Mouse (Mus musculus) heart, embryonic 14.5 days (tissue): ENCODE measurements around the gene Abca16. TPM values are rescaled to one million over a fixed set of nuclear protein-coding genes. Genes with fewer than 3 reads are reported as not detected.

Source experiments
- ATAC-seq: fragments of 200-750 bp; cut with Nextera tagmentation; 2 replicates; pipeline ENCODE4 v1.8.0; 2017; ENCODE audit warnings: low read depth, moderate TSS enrichment; ENCODE audit not compliant: insufficient number of reproducible peaks, insufficient read depth, low FRiP score
- H3K27ac ChIP-seq, 2 experiments: fragments of 200-500 bp in 1 of 2; fragments of 300-500 bp in 1 of 2; sonication (generic) in 1 of 2; replicated peaks in 1 of 2; 2 replicates each; pipeline ENCODE4 v1.5.1; 2012 to 2014; ENCODE audit warnings: low read depth in 2 of 2, low read length in 2 of 2, control low read depth in 1 of 2, mild to moderate bottlenecking in 1 of 2, mixed read lengths in 1 of 2; ENCODE audit not compliant: control insufficient read depth in 1 of 2, insufficient read depth in 1 of 2
- H3K27me3 ChIP-seq: fragments of 300-500 bp; sonication (generic); 2 replicates; pipeline ENCODE4 v1.6.1; 2014; ENCODE audit warnings: mild to moderate bottlenecking, low read length, control low read depth; ENCODE audit not compliant: control insufficient read depth, insufficient read depth
- H3K36me3 ChIP-seq: fragments of 300-500 bp; sonication (generic); 2 replicates; pipeline ENCODE4 v1.6.1; 2014; ENCODE audit warnings: mild to moderate bottlenecking, control low read depth, low read length, mixed read lengths; ENCODE audit not compliant: control insufficient read depth, insufficient read depth
- H3K4me1 ChIP-seq, 2 experiments: fragments of 200-500 bp in 1 of 2; fragments of 300-500 bp in 1 of 2; sonication (generic) in 1 of 2; 2 replicates each; pipeline ENCODE4 v1.6.1; 2012 to 2014; ENCODE audit warnings: low read length in 2 of 2, control low read depth in 1 of 2, mixed read lengths in 1 of 2; ENCODE audit not compliant: control insufficient read depth in 2 of 2, insufficient read depth in 2 of 2
- H3K4me2 ChIP-seq: fragments of 300-500 bp; sonication (generic); 2 replicates; pipeline ENCODE4 v1.6.1; 2014; ENCODE audit warnings: mild to moderate bottlenecking, low read length
- H3K4me3 ChIP-seq, 2 experiments: fragments of 200-500 bp in 1 of 2; fragments of 300-500 bp in 1 of 2; sonication (generic) in 1 of 2; 2 replicates each; pipeline ENCODE4 v1.5.1; 2012 to 2014; ENCODE audit warnings: low read length in 2 of 2, mild to moderate bottlenecking in 2 of 2, control low read depth in 1 of 2, low read depth in 1 of 2, moderate library complexity in 1 of 2; ENCODE audit not compliant: control insufficient read depth in 1 of 2, insufficient read depth in 1 of 2
- H3K9ac ChIP-seq: fragments of 300-500 bp; sonication (generic); 2 replicates; pipeline ENCODE4 v1.6.1; 2014; ENCODE audit warnings: mild to moderate bottlenecking, low read length
- H3K9me3 ChIP-seq: fragments of 300-500 bp; sonication (generic); 2 replicates; pipeline ENCODE4 v1.6.1; 2016; ENCODE audit warnings: low read length, control low read depth; ENCODE audit not compliant: control insufficient read depth
- WGBS: fragments of 180-500 bp; shearing (Covaris S2); extraction: QIAGEN DNeasy Blood & Tissue Kit; methylation state at CpG from one replicate; pipeline ENCODE4 v1.1.7; 2014; 5-methylcytosine and 5-hydroxymethylcytosine counted together
- polyA plus RNA-seq: library from polyadenylated mRNA; unstranded; fragments of >200 nt; fragmentation: Nextera tagmentation; extraction: Ambion mirVana; gene quantifications from 2 replicates; pipeline ENCODE4 v1.2.1, GENCODE M21; 2014

The Abca16 gene
- polyA plus RNA-seq, 1 experiment from 2014 or later: not detected

- Histone ChIP-seq H3K36me3 (no peaks in the 10 kb centered on the region), H3K27me3 (no peaks in the 10 kb centered on the region), H3K4me2 (no peak overlapping the region), H3K4me3 (no peak overlapping the region), H3K27ac (no peak overlapping the region), H3K9ac (no peak overlapping the region), H3K4me1 (no peaks in the 10 kb centered on the region), H3K9me3 (no peaks in the 10 kb centered on the region)
- WGBS: 46% methylated on average over 12 of the region's 12 CpGs
- ATAC-seq: no peak
Observed at GRCm38 (mm10) chr7:120552479-120553180, 143.2 kb downstream of the Abca16 start.

GRCm38 (mm10) chr7:120553181-120553551 lies 143.7 kb downstream of the Abca16 start:
- H3K4me3 ChIP-seq: no peak overlapping the region
- H3K9ac ChIP-seq: no peak overlapping the region
- WGBS: 45% methylated on average over 12 of the region's 12 CpGs
- no peak overlapping the region for H3K27ac ChIP-seq
- no peaks in the 10 kb centered on the region for H3K4me1 ChIP-seq
- no peak for ATAC-seq
- H3K27me3 ChIP-seq: no peaks in the 10 kb centered on the region
- H3K9me3 ChIP-seq: no peaks in the 10 kb centered on the region
- no peaks in the 10 kb centered on the region for H3K36me3 ChIP-seq
- H3K4me2 ChIP-seq: no peak overlapping the region

- ATAC-seq: no peak
Observed at GRCm38 (mm10) chr7:120567366-120567765, 157.9 kb downstream of the Abca16 start.

GRCm38 (mm10) chr7:120576520-120576919 lies 167.1 kb downstream of the Abca16 start:
- no peak for ATAC-seq
- H3K36me3 ChIP-seq: no peaks in the 10 kb centered on the region
- no peak overlapping the region for H3K27ac ChIP-seq
- H3K4me1 ChIP-seq: no peaks in the 10 kb centered on the region
- no peak overlapping the region for H3K9ac ChIP-seq
- no peak overlapping the region for H3K4me3 ChIP-seq
- no peaks in the 10 kb centered on the region for H3K9me3 ChIP-seq
- H3K4me2 ChIP-seq: no peak overlapping the region
- WGBS: 54% methylated on average over 3 of the region's 3 CpGs
- no peaks in the 10 kb centered on the region for H3K27me3 ChIP-seq

More at GRCm38 (mm10) chr7:120567366-120567765, 157.9 kb downstream of the Abca16 start:
- Histone ChIP-seq H3K4me3 (no peak overlapping the region), H3K36me3 (no peaks in the 10 kb centered on the region), H3K9me3 (no peaks in the 10 kb centered on the region), H3K27ac (no peak overlapping the region), H3K27me3 (no peaks in the 10 kb centered on the region), H3K9ac (no peak overlapping the region), H3K4me2 (no peak overlapping the region), H3K4me1 (no peaks in the 10 kb centered on the region)
- WGBS: 69% methylated on average over 8 of the region's 8 CpGs

Other genes with a start within 250 kb of the Abca16 start
- not detected in 2 replicates for gene Anks4b, start 235.8 kb upstream of the Abca16 start, polyA plus RNA-seq
- 1.2 and 2.3 TPM in 2 replicates for gene Crym, start 207.5 kb upstream of the Abca16 start, polyA plus RNA-seq
- not detected in 2 replicates for gene Abca14, start 205.7 kb upstream of the Abca16 start, polyA plus RNA-seq
- gene Abca15, start 81.0 kb upstream of the Abca16 start, polyA plus RNA-seq: not detected in 2 replicates
- 531 and 532 TPM in 2 replicates for gene Uqcrc2, start 225.5 kb downstream of the Abca16 start, polyA plus RNA-seq